Comparison of ENCODE assay signal across 22 mouse cellular contexts in genomic region chr1:119355456-119355855, GRCm38 (mm10).
"Had no signal": no experiment of that assay in that cellular context is flagged by ENCODE, and none has a peak within 500 bp of the region (broad histone marks: within the 10 kb centered on the region; RNA-seq: fewer than 3 reads in every experiment).

No protein-coding gene starts in this region.

- H3K4me1 ChIP-seq: heart, embryonic 12.5 days; hindbrain, embryonic 13.5 days; hindbrain, embryonic 15.5 days; limb, embryonic 10.5 days; limb, embryonic 12.5 days; liver, embryonic 13.5 days had no signal

- H3K4me3 ChIP-seq: heart, embryonic 12.5 days; hindbrain, embryonic 13.5 days; hindbrain, embryonic 15.5 days; layer of hippocampus, adult 2 months; left cerebral cortex, adult 2 months; limb, embryonic 10.5 days; limb, embryonic 12.5 days; liver, embryonic 13.5 days had no signal

- H3K27me3 ChIP-seq: heart, embryonic 12.5 days; hindbrain, embryonic 13.5 days; hindbrain, embryonic 15.5 days; limb, embryonic 12.5 days; liver, embryonic 13.5 days had no signal

- H3K27ac ChIP-seq: hindbrain, embryonic 13.5 days; hindbrain, embryonic 15.5 days; hindbrain, postnatal 0 days; layer of hippocampus, adult 2 months; left cerebral cortex, adult 2 months; limb, embryonic 10.5 days; limb, embryonic 12.5 days; liver, embryonic 13.5 days had no signal

- DNase-seq: gastrocnemius, postnatal 14 days; gastrocnemius, postnatal 36 days; heart, adult 18-20 months; heart, postnatal 10 days; kidney, adult 11 months; kidney, adult 2 months; kidney, adult 9 months; kidney, postnatal 10 days; kidney, postnatal 25 days; kidney, postnatal 4 days; liver; liver, embryonic 13.5 days had no signal

- H3K9me3 ChIP-seq: hindbrain, embryonic 15.5 days; limb, embryonic 10.5 days; limb, embryonic 12.5 days; liver, embryonic 13.5 days had no signal

- H3K36me3 ChIP-seq: heart, embryonic 12.5 days; hindbrain, embryonic 13.5 days; hindbrain, embryonic 15.5 days; limb, embryonic 10.5 days; limb, embryonic 12.5 days; liver, embryonic 13.5 days had no signal

- H3K4me2 ChIP-seq: heart, embryonic 12.5 days; hindbrain, embryonic 13.5 days; hindbrain, embryonic 15.5 days; limb, embryonic 12.5 days; liver, embryonic 11.5 days; liver, embryonic 13.5 days had no signal

- H3K9ac ChIP-seq: heart, embryonic 12.5 days; hindbrain, embryonic 13.5 days; hindbrain, embryonic 15.5 days; limb, embryonic 12.5 days; liver, embryonic 13.5 days had no signal

- ATAC-seq: hindbrain, postnatal 0 days; intestine, embryonic 16.5 days had no signal
